Mouse (Mus musculus): ENCODE data around the gene Hist1h2bb. TPM values are rescaled to one million over a fixed set of nuclear protein-coding genes. Genes with fewer than 3 reads are reported as not detected.
"Not testable (repeated sequence)": the region's sequence is repeated elsewhere in the genome, so short reads cannot be mapped to it uniquely, and the experiment has no call there.

Gene Hist1h2bb
- total and polyA plus RNA-seq, 3 experiments = 0.53 to 2,852 (median 54.6) TPM

DNA sequence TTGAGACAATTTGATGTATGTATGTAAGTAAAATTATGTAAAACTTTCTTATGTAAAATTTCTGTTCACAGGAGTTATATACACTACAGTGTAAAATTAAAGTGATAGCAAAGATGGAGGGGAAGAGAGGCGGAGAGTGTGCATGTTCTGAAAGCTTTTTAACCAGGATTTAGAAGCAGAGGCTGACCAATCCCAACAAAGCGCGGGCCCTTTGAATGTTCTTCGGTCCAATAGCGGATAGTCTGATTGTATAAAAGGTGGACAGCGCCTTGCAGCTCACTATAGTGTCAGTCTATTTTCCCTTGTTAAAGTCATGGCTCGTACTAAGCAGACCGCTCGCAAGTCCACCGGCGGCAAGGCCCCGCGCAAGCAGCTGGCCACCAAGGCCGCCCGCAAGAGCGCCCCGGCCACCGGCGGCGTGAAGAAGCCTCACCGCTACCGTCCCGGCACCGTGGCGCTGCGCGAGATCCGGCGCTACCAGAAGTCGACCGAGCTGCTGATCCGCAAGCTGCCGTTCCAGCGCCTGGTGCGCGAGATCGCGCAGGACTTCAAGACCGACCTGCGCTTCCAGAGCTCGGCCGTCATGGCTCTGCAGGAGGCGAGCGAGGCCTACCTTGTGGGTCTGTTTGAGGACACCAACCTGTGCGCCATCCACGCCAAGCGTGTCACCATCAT is 5.7 kb downstream of the Hist1h2bb start, which contains the start of gene Hist1h3b:
TSS of gene Hist1h3b (plus strand) at position 201 of the 675 bp plus-strand sequence.
- H3K36me3 ChIP-seq (replicated peaks in 1 of 2; ENCODE audit: control insufficient read depth in 1 of 2, insufficient read depth in 1 of 2, low read length in 1 of 2); H3K79me2 ChIP-seq (replicated peaks; ENCODE audit: control insufficient read depth, extremely low read depth, insufficient read depth, poor library complexity, severe bottlenecking); dilution Hi-C loops (cut with MboI; ENCODE audit: extremely low pct_ligation_motif_present, extremely low pct_unique_long_range_greater_than_20kb, low sequenced_read_pairs); H3K9me3 ChIP-seq (replicated peaks; ENCODE audit: low read length); H3K27me3 ChIP-seq (replicated peaks): not testable (repeated sequence)
- TF ChIP-seq TBP (conservative IDR thresholded peaks at IDR 0.05; ENCODE audit: low read depth, low read length) (peak; percentile 99), E2F4 (IDR thresholded peaks at IDR 0.05; ENCODE audit: insufficient replicate concordance, low read depth, low read length) (peak; percentile 99), SIN3A (IDR thresholded peaks at IDR 0.05; ENCODE audit: low read length) (peak; percentile 14; the same call in 1 of the 2 replicates), TCF12 (IDR thresholded peaks at IDR 0.05; ENCODE audit: low read depth, low read length) (peak; percentile 77; the same call in 1 of the 2 replicates), ZMIZ1 (IDR thresholded peaks at IDR 0.05; ENCODE audit: low read depth, low read length) (peak; percentile 99), NELFE (IDR thresholded peaks at IDR 0.05; ENCODE audit: low read depth, low read length) (peak; percentile 90), CHD2 (IDR thresholded peaks at IDR 0.05; ENCODE audit: low read length) (peak; percentile 68), POLR2A (IDR thresholded peaks at IDR 0.05; ENCODE audit: low read depth, low read length) (peak; percentile 88; the same call in 1 of the 2 replicates)
- in situ Hi-C loops (cut with MboI; ENCODE audit: low pct_ligation_motif_present, low pct_unique_long_range_greater_than_20kb, low sequenced_read_pairs) = loop anchor here (25.0 kb wide), 1 partner anchor 1715 kb away; the partner anchor contains the start of genes Hist1h2ag, Hist1h2ah, Hist1h2bj and Hist1h2bk
- H3K27ac ChIP-seq (ENCODE audit: insufficient read depth, low read depth) = peak within 1 kb of the TSS; percentile 95
- H3K4me2 ChIP-seq (ENCODE audit: insufficient read depth, low read depth, poor library complexity, severe bottlenecking) = peak within 1 kb of the TSS; percentile 70
- DNase-seq (ENCODE audit: extremely low read depth) = peak; percentile 96
- peaks cover 0 to 38% of the 10 kb centered on the region in 2 experiments; a peak in 2 of 4 replicates for H3K4me1 ChIP-seq (ENCODE audit: control insufficient read depth in 1 of 2, insufficient read depth in 2 of 2)
- peak within 1 kb of the TSS; percentile 84 for H3K9ac ChIP-seq (ENCODE audit: insufficient read depth, low read depth)
- H3K4me3 ChIP-seq (replicated peaks in 1 of 3; ENCODE audit: low read depth in 2 of 3, low read length in 2 of 3, poor library complexity in 1 of 3) = peak within 1 kb of the TSS; percentile 4 to 43 (median 34)

DNA sequence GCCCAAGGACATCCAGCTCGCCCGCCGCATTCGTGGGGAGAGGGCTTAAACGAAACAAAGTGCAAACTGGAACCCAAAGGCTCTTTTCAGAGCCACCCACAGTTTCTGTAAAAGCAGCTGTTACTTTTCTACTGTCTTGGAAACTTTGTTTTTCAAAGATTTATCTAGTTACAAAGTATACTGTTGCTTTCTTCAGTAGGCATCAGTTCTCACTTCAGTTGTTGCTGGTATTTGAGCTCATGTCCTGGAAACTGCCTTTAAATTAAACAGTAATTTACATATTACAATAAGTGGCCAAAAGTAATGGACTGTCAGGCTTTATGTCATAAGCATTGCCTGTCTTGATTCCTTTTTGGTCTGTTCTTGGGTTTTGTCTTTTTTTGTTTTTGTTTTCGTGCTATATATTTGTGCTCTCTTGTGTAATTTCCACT is 6.2 kb downstream of the Hist1h2bb start:
- peaks cover 0 to 43% of the 10 kb centered on the region in 2 experiments; a peak in 2 of 4 replicates for H3K4me1 ChIP-seq (ENCODE audit: control insufficient read depth in 1 of 2, insufficient read depth in 2 of 2)
- peak overlapping the region; percentile 91 for H3K27ac ChIP-seq (ENCODE audit: insufficient read depth, low read depth)
- no peaks in the 10 kb centered on the region for H3K36me3 ChIP-seq (replicated peaks in 1 of 2; ENCODE audit: control insufficient read depth in 1 of 2, insufficient read depth in 1 of 2, low read length in 1 of 2)
- no peaks in the 10 kb centered on the region for H3K79me2 ChIP-seq (replicated peaks; ENCODE audit: control insufficient read depth, extremely low read depth, insufficient read depth, poor library complexity, severe bottlenecking)
- DNase-seq (ENCODE audit: extremely low read depth) = no peak
- peak overlapping the region; percentile 4 to 43 (median 32) for H3K4me3 ChIP-seq (replicated peaks in 1 of 3; ENCODE audit: low read depth in 2 of 3, low read length in 2 of 3, poor library complexity in 1 of 3)
- dilution Hi-C loops (cut with MboI; ENCODE audit: extremely low pct_ligation_motif_present, extremely low pct_unique_long_range_greater_than_20kb, low sequenced_read_pairs) (no loop called here), in situ Hi-C loops (cut with MboI; ENCODE audit: low pct_ligation_motif_present, low pct_unique_long_range_greater_than_20kb, low sequenced_read_pairs) (loop anchor here (25.0 kb wide), 1 partner anchor 1715 kb away; the partner anchor contains the start of genes Hist1h2ag, Hist1h2ah, Hist1h2bj and Hist1h2bk)
- H3K4me2 ChIP-seq (ENCODE audit: insufficient read depth, low read depth, poor library complexity, severe bottlenecking) = peak overlapping the region; percentile 70
- H3K27me3 ChIP-seq (replicated peaks) = no peaks in the 10 kb centered on the region
- peak overlapping the region; percentile 63; the same call in 1 of the 2 replicates for H3K9ac ChIP-seq (ENCODE audit: insufficient read depth, low read depth)
- H3K9me3 ChIP-seq (replicated peaks; ENCODE audit: low read length) = no peaks in the 10 kb centered on the region
- TF ChIP-seq MAX (IDR thresholded peaks at IDR 0.05; ENCODE audit: low read length) (no peak), ZKSCAN1 (IDR thresholded peaks at IDR 0.05; ENCODE audit: borderline replicate concordance, low read depth, low read length) (no peak), RCOR1 (conservative IDR thresholded peaks at IDR 0.05; ENCODE audit: low read depth, low read length) (peak; percentile 56; the same call in 1 of the 2 replicates), MYC (IDR thresholded peaks at IDR 0.05; ENCODE audit: low read depth, low read length) (0 out of 2 replicates have a peak, but pooled peaks have one; percentile 14), ZNF384 (IDR thresholded peaks at IDR 0.05; ENCODE audit: low read depth, low read length) (no peak), ETS1 (conservative IDR thresholded peaks at IDR 0.05; ENCODE audit: low read depth, low read length) (no peak), EP300 (IDR thresholded peaks at IDR 0.05; ENCODE audit: low read length) (peak; percentile 40; the same call in 1 of the 2 replicates), USF2 (conservative IDR thresholded peaks at IDR 0.05; ENCODE audit: low read depth, low read length) (no peak; the same call in 1 of the 2 replicates), HCFC1 (IDR thresholded peaks at IDR 0.05; ENCODE audit: low read depth, low read length) (no peak; the same call in 1 of the 2 replicates), MXI1 (IDR thresholded peaks at IDR 0.05; ENCODE audit: low read depth, low read length) (no peak), IRF4 (IDR thresholded peaks at IDR 0.05; ENCODE audit: low read depth, low read length) (no peak), CTCF (conservative IDR thresholded peaks at IDR 0.05 in 1 of 2, IDR thresholded peaks at IDR 0.05 in 1 of 2; ENCODE audit: low read depth in 2 of 2, low read length in 2 of 2) (no peak), SIN3A (IDR thresholded peaks at IDR 0.05; ENCODE audit: low read length) (peak; percentile 74), JUN (IDR thresholded peaks at IDR 0.05; ENCODE audit: insufficient read depth, low read depth, low read length) (no peak), CHD1 (IDR thresholded peaks at IDR 0.05; ENCODE audit: low read depth, low read length) (peak; percentile 94), POLR2AphosphoS2 (IDR thresholded peaks at IDR 0.05; ENCODE audit: low read depth, low read length) (peak; percentile 100), MAZ (IDR thresholded peaks at IDR 0.05; ENCODE audit: low read depth, low read length) (no peak), NRF1 (IDR thresholded peaks at IDR 0.05; ENCODE audit: low read depth, low read length) (no peak), ELF1 (IDR thresholded peaks at IDR 0.05; ENCODE audit: low read depth, low read length) (no peak), ZC3H11A (IDR thresholded peaks at IDR 0.05; ENCODE audit: low read depth, low read length) (no peak), BHLHE40 (IDR thresholded peaks at IDR 0.05; ENCODE audit: low read depth, low read length) (no peak), JUND (conservative IDR thresholded peaks at IDR 0.05; ENCODE audit: low read depth, low read length) (0 out of 2 replicates have a peak, but pooled peaks have one; percentile 23), MAFK (IDR thresholded peaks at IDR 0.05; ENCODE audit: insufficient replicate concordance, low read length) (peak; percentile 52; the same call in 1 of the 2 replicates), CHD2 (IDR thresholded peaks at IDR 0.05; ENCODE audit: low read length) (0 out of 2 replicates have a peak, but pooled peaks have one; percentile 55)
